Mouse (Mus musculus): ENCODE measurements around the gene 1700020L24Rik. TPM values are rescaled to one million over a fixed set of nuclear protein-coding genes. Genes with fewer than 3 reads are reported as not detected.

Gene 1700020L24Rik
- polyA plus RNA-seq, 1 experiment from 2014 or later = 1.8 TPM

DNA sequence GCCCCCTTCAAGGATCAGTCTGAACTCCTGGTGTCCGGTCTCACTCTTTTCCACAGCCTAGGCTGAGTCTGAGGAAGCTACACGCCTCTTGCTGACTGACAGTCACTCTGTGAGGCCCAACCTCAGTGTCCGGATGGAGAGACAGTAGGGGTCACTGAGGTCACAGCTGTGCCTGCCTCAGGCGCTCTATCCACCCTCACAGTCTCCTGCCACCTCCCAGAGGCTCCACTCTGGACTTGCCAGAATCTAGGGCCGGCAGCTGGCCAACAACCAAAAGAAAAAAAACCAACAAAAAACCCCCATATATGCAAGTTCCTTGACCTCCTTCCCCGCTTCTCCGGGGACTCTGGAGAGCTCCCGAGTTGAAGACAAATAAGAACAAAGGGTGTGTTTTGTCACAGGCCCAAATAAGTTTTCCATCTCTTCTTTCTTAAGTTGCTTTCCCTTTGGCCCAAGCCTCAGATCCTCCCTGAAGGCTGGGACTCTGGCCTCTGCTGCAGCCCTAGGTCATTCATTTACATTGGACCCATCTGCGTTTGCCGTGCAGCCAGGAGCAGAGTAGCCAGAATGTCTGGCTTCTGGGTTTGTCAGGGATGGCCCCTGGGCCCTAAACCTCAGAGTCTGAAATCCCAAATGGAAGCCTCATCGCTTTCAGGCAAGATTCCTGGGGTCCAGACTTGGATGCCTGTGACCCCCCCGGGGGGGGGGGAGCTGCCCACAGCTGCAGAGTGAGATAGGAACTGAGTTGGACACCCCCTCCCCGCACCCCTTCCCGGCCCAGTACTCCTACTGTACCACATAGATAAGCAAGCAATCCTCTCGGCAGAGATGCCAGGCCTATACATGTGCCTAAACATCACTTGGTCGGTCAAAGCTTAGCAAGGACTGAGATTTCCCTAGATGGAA lies 10.8 kb downstream of the 1700020L24Rik start:
- H3K9ac ChIP-seq (ENCODE audit: low read length) = peak overlapping the region; percentile 38; the same call in 1 of the 2 replicates
- WGBS = 30% methylated on average over 16 of the region's 16 CpGs
- no peak overlapping the region for H3K4me2 ChIP-seq (ENCODE audit: low read length)
- no peaks in the 10 kb centered on the region for H3K9me3 ChIP-seq (ENCODE audit: control insufficient read depth, low read length)
- ATAC-seq (ENCODE audit: insufficient number of reproducible peaks, insufficient read depth, low FRiP score, low read depth) = 0 out of 2 replicates have a peak, but pooled peaks have one; percentile 33
- peaks cover 37 to 52% of the 10 kb centered on the region in 2 experiments for H3K4me1 ChIP-seq (ENCODE audit: control insufficient read depth in 2 of 2, insufficient read depth in 2 of 2, low read length in 2 of 2)
- no peaks in the 10 kb centered on the region for H3K36me3 ChIP-seq (ENCODE audit: control insufficient read depth, insufficient read depth, low read length)
- peak overlapping the region; percentile 36 to 69 for H3K27ac ChIP-seq (replicated peaks in 1 of 2; ENCODE audit: control insufficient read depth in 1 of 2, insufficient read depth in 1 of 2, low read depth in 2 of 2, low read length in 2 of 2)
- no peak overlapping the region for H3K4me3 ChIP-seq (ENCODE audit: control insufficient read depth in 1 of 2, insufficient read depth in 1 of 2, low read depth in 1 of 2, low read length in 2 of 2)
- peaks cover 27% of the 10 kb centered on the region; the same call in 1 of the 2 replicates for H3K27me3 ChIP-seq (ENCODE audit: control insufficient read depth, insufficient read depth, low read length)

DNA sequence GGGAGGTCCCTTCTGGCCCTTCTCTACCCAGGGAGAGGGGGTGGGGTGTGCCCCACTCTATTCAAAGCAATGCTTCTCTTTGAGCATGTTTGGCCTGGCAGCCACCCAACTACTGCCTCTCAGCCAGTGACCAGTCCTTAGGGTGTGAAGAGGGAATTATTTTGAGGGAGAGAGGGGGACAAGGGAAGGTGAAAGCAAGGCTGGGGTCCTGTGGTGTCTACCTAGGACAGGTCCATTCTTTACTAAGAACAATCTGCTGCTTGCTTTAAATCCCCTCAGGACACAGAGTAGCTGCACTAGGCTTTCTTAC lies 11.4 kb downstream of the 1700020L24Rik start:
- Histone ChIP-seq H3K4me2 (ENCODE audit: low read length) (no peak overlapping the region), H3K9me3 (ENCODE audit: control insufficient read depth, low read length) (no peaks in the 10 kb centered on the region), H3K9ac (ENCODE audit: low read length) (peak overlapping the region; percentile 38; the same call in 1 of the 2 replicates), H3K27ac (replicated peaks in 1 of 2; ENCODE audit: control insufficient read depth in 1 of 2, insufficient read depth in 1 of 2, low read depth in 2 of 2, low read length in 2 of 2) (peak overlapping the region; percentile 36 to 69), H3K4me1 (ENCODE audit: control insufficient read depth in 2 of 2, insufficient read depth in 2 of 2, low read length in 2 of 2) (peaks cover 34 to 48% of the 10 kb centered on the region in 2 experiments), H3K4me3 (ENCODE audit: control insufficient read depth in 1 of 2, insufficient read depth in 1 of 2, low read depth in 1 of 2, low read length in 2 of 2) (no peak overlapping the region), H3K27me3 (ENCODE audit: control insufficient read depth, insufficient read depth, low read length) (peaks cover 24% of the 10 kb centered on the region; the same call in 1 of the 2 replicates), H3K36me3 (ENCODE audit: control insufficient read depth, insufficient read depth, low read length) (no peaks in the 10 kb centered on the region)
- peak; percentile 37; the same call in 1 of the 2 replicates for ATAC-seq (ENCODE audit: insufficient number of reproducible peaks, insufficient read depth, low FRiP score, low read depth)

DNA sequence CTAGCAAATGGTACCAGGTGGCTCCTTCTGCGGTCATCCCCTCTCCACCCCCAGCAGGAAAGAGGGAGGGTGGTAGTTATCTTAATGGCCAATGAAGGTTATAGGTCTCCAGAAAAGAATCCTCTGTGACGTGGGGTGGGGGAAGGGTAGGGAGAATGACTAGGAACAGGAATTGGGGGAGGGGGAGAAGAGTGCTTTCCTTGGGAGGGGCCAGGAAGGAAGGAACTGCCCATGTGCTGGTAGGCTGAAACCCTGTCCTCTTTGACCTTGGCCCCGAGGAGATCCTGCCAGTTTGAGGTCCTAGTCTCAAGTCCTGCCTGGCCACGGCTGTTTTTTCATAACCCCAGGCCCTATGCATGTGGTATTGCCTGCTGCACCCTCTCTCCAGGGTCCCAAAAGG lies 11.8 kb downstream of the 1700020L24Rik start:
- Histone ChIP-seq H3K27ac (replicated peaks in 1 of 2; ENCODE audit: control insufficient read depth in 1 of 2, insufficient read depth in 1 of 2, low read depth in 2 of 2, low read length in 2 of 2) (peak overlapping the region; percentile 36 to 69; a peak in 2 of 4 replicates), H3K9ac (ENCODE audit: low read length) (no peak overlapping the region), H3K9me3 (ENCODE audit: control insufficient read depth, low read length) (no peaks in the 10 kb centered on the region), H3K27me3 (ENCODE audit: control insufficient read depth, insufficient read depth, low read length) (peaks cover 20% of the 10 kb centered on the region; the same call in 1 of the 2 replicates), H3K4me2 (ENCODE audit: low read length) (no peak overlapping the region), H3K4me3 (ENCODE audit: control insufficient read depth in 1 of 2, insufficient read depth in 1 of 2, low read depth in 1 of 2, low read length in 2 of 2) (no peak overlapping the region), H3K36me3 (ENCODE audit: control insufficient read depth, insufficient read depth, low read length) (no peaks in the 10 kb centered on the region), H3K4me1 (ENCODE audit: control insufficient read depth in 2 of 2, insufficient read depth in 2 of 2, low read length in 2 of 2) (peaks cover 31 to 46% of the 10 kb centered on the region in 2 experiments)
- ATAC-seq (ENCODE audit: insufficient number of reproducible peaks, insufficient read depth, low FRiP score, low read depth) = no peak
- WGBS = 36% methylated on average over 4 of the region's 4 CpGs

DNA sequence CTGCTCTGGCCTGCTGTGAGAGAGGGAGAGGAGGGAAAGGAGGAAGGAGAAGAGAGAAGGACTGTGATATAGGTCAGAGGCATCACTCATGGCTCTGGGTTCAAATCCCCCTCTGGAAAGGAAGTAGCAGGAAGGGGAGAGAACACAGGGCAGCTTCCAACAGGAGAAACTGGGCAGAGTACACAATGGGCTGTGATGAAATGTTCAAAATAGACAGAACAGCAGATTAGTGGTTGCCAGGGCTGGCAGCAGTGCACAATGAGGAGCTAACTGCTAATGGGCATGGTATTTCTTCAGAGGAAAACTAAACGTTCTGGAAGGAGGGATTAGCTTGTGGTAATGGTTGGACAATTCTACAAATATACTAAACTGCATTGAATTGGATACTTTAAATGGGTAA lies 13.1 kb downstream of the 1700020L24Rik start:
- Histone ChIP-seq H3K4me2 (ENCODE audit: low read length) (no peak overlapping the region), H3K36me3 (ENCODE audit: control insufficient read depth, insufficient read depth, low read length) (no peaks in the 10 kb centered on the region), H3K4me1 (ENCODE audit: control insufficient read depth in 2 of 2, insufficient read depth in 2 of 2, low read length in 2 of 2) (peaks cover 35 to 50% of the 10 kb centered on the region in 2 experiments), H3K27me3 (ENCODE audit: control insufficient read depth, insufficient read depth, low read length) (peaks cover 8% of the 10 kb centered on the region; the same call in 1 of the 2 replicates), H3K27ac (replicated peaks in 1 of 2; ENCODE audit: control insufficient read depth in 1 of 2, insufficient read depth in 1 of 2, low read depth in 2 of 2, low read length in 2 of 2) (no peak overlapping the region), H3K4me3 (ENCODE audit: control insufficient read depth in 1 of 2, insufficient read depth in 1 of 2, low read depth in 1 of 2, low read length in 2 of 2) (no peak overlapping the region), H3K9ac (ENCODE audit: low read length) (no peak overlapping the region), H3K9me3 (ENCODE audit: control insufficient read depth, low read length) (no peaks in the 10 kb centered on the region)
- 22% methylated on average over 1 of the region's 1 CpGs for WGBS
- no peak for ATAC-seq (ENCODE audit: insufficient number of reproducible peaks, insufficient read depth, low FRiP score, low read depth)

DNA sequence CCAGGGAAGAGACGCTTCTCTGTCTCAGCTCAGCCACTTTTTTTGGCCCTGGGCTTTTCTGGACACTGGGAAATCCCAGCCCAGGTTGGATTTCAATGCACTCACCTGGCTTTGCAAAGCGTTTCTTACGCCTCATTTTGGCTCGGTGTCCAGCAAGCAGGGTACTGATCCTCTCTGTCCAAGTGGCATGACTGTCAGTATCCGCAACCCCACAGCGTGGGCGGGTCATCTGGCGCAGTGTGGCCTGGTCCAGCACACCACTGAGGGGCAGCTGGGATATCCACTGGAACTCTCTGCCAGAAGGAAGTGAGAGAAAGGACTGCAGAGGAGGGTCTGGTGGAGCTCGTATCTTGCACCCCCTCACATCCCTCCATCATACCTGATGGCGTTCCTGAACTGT lies 13.8 kb downstream of the 1700020L24Rik start:
- H3K4me1 ChIP-seq (ENCODE audit: control insufficient read depth in 2 of 2, insufficient read depth in 2 of 2, low read length in 2 of 2) = peaks cover 38 to 50% of the 10 kb centered on the region in 2 experiments
- H3K9ac ChIP-seq (ENCODE audit: low read length) = no peak overlapping the region
- H3K36me3 ChIP-seq (ENCODE audit: control insufficient read depth, insufficient read depth, low read length) = no peaks in the 10 kb centered on the region
- ATAC-seq (ENCODE audit: insufficient number of reproducible peaks, insufficient read depth, low FRiP score, low read depth) = no peak
- no peak overlapping the region for H3K4me2 ChIP-seq (ENCODE audit: low read length)
- no peaks in the 10 kb centered on the region for H3K9me3 ChIP-seq (ENCODE audit: control insufficient read depth, low read length)
- H3K4me3 ChIP-seq (ENCODE audit: control insufficient read depth in 1 of 2, insufficient read depth in 1 of 2, low read depth in 1 of 2, low read length in 2 of 2) = no peak overlapping the region
- no peak overlapping the region for H3K27ac ChIP-seq (replicated peaks in 1 of 2; ENCODE audit: control insufficient read depth in 1 of 2, insufficient read depth in 1 of 2, low read depth in 2 of 2, low read length in 2 of 2)
- peaks cover under 1% of the 10 kb centered on the region; the same call in 1 of the 2 replicates for H3K27me3 ChIP-seq (ENCODE audit: control insufficient read depth, insufficient read depth, low read length)
- 85% methylated on average over 10 of the region's 10 CpGs for WGBS

DNA sequence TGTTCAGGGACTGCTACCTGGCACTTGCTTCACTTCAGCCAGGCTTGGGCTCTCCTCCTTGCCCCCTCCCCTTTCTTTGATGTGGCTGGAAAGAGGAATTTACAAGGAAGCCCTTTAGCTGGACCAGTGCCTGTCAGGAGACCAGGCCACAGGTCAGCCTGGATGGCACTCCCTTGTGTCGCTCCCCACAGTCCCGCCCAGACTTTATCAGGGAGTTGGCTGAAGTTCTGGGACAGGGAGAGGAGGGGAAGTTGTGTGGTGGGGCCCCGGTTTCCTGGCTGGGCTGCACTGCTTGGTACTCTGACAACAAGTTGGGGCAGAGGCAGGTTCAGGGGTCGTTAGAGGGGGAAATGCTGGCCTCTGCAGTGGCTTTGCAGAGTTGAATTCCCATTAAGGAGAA lies 17.1 kb downstream of the 1700020L24Rik start:
- Histone ChIP-seq H3K9ac (ENCODE audit: low read length) (peak overlapping the region; percentile 2; the same call in 1 of the 2 replicates), H3K4me1 (ENCODE audit: control insufficient read depth in 2 of 2, insufficient read depth in 2 of 2, low read length in 2 of 2) (peaks cover 24 to 30% of the 10 kb centered on the region in 2 experiments), H3K36me3 (ENCODE audit: control insufficient read depth, insufficient read depth, low read length) (no peaks in the 10 kb centered on the region), H3K27me3 (ENCODE audit: control insufficient read depth, insufficient read depth, low read length) (no peaks in the 10 kb centered on the region), H3K4me3 (ENCODE audit: control insufficient read depth in 1 of 2, insufficient read depth in 1 of 2, low read depth in 1 of 2, low read length in 2 of 2) (no peak overlapping the region), H3K9me3 (ENCODE audit: control insufficient read depth, low read length) (no peaks in the 10 kb centered on the region), H3K4me2 (ENCODE audit: low read length) (0 out of 2 replicates have a peak overlapping the region, but pooled peaks have one; percentile 2), H3K27ac (replicated peaks in 1 of 2; ENCODE audit: control insufficient read depth in 1 of 2, insufficient read depth in 1 of 2, low read depth in 2 of 2, low read length in 2 of 2) (peak overlapping the region in 1 of 2 experiments; percentile 20; a peak in 3 of 4 replicates)
- WGBS = 0% methylated on average over 4 of the region's 4 CpGs
- ATAC-seq (ENCODE audit: insufficient number of reproducible peaks, insufficient read depth, low FRiP score, low read depth) = peak; percentile 64

DNA sequence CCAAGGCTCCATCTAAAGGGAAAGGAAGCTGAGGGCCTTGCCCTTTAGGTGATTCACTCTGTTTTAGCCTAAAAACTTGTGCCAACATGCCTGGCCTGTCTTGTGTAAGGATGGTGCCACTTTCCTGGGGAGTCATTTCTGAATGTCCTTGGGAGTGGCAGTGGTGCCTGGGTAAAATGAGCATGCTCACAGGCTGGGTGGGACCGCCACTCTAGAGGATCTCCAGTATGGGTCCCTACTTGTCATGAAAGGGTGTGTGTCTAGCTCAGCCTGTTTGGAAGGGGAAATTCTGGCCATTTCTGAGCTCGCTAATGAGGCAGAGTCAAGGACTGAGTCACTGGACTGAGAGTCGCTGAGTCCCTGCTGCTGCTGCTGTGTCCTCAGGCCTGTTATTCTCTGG lies 18.1 kb downstream of the 1700020L24Rik start:
- WGBS = 71% methylated on average over 3 of the region's 3 CpGs

More for the DNA sequence above, 18.1 kb downstream of the 1700020L24Rik start:
- no peaks in the 10 kb centered on the region for H3K36me3 ChIP-seq (ENCODE audit: control insufficient read depth, insufficient read depth, low read length)
- H3K27me3 ChIP-seq (ENCODE audit: control insufficient read depth, insufficient read depth, low read length) = no peaks in the 10 kb centered on the region
- no peaks in the 10 kb centered on the region for H3K9me3 ChIP-seq (ENCODE audit: control insufficient read depth, low read length)
- no peak overlapping the region for H3K9ac ChIP-seq (ENCODE audit: low read length)
- H3K4me1 ChIP-seq (ENCODE audit: control insufficient read depth in 2 of 2, insufficient read depth in 2 of 2, low read length in 2 of 2) = peaks cover 20 to 23% of the 10 kb centered on the region in 2 experiments
- ATAC-seq (ENCODE audit: insufficient number of reproducible peaks, insufficient read depth, low FRiP score, low read depth) = no peak
- no peak overlapping the region for H3K4me3 ChIP-seq (ENCODE audit: control insufficient read depth in 1 of 2, insufficient read depth in 1 of 2, low read depth in 1 of 2, low read length in 2 of 2)
- H3K27ac ChIP-seq (replicated peaks in 1 of 2; ENCODE audit: control insufficient read depth in 1 of 2, insufficient read depth in 1 of 2, low read depth in 2 of 2, low read length in 2 of 2) = no peak overlapping the region
- no peak overlapping the region for H3K4me2 ChIP-seq (ENCODE audit: low read length)

All from heart, embryonic 14.5 days (tissue).